Mouse (Mus musculus) Muller cell, postnatal 12 days (primary cell): ENCODE data around the gene Zfp467.

ENCODE experiments used
- DNase-seq: peaks from one replicate; pipeline ENCODE4 v3.0.0-alpha.2; 2015; ENCODE audit errors: inconsistent ontology term

Gene Zfp467

GRCm38 (mm10) chr6:48445181-48446101 is at the start of gene Zfp467:
Gene Zfp467, minus strand, starts transcription at chr6:48445825.
- DNase-seq: peak; percentile 38

GRCm38 (mm10) chr6:48493136-48493730 is 47.6 kb upstream of the Zfp467 start:
- no peak for DNase-seq

GRCm38 (mm10) chr6:48491361-48491760 is 45.7 kb upstream of the Zfp467 start:
- no peak for DNase-seq

- no peak for DNase-seq
Measured at GRCm38 (mm10) chr6:48489741-48490140, 44.1 kb upstream of the Zfp467 start.

- DNase-seq: peak; percentile 44
Measured at GRCm38 (mm10) chr6:48487747-48488725, 42.4 kb upstream of the Zfp467 start.

GRCm38 (mm10) chr6:48482501-48482900 is 36.9 kb upstream of the Zfp467 start:
- no peak for DNase-seq

GRCm38 (mm10) chr6:48478446-48478845 is 32.8 kb upstream of the Zfp467 start:
- DNase-seq: peak; percentile 34

GRCm38 (mm10) chr6:48470739-48471138 is 25.1 kb upstream of the Zfp467 start:
- DNase-seq: no peak

GRCm38 (mm10) chr6:48467490-48467889 is 21.9 kb upstream of the Zfp467 start:
- no peak for DNase-seq

GRCm38 (mm10) chr6:48466715-48467114 is 21.1 kb upstream of the Zfp467 start:
- DNase-seq: no peak

- no peak for DNase-seq
Measured at GRCm38 (mm10) chr6:48464966-48465679, 19.5 kb upstream of the Zfp467 start.

GRCm38 (mm10) chr6:48452771-48453170 is 7.1 kb upstream of the Zfp467 start:
- DNase-seq: no peak

GRCm38 (mm10) chr6:48452151-48452550 is 6.5 kb upstream of the Zfp467 start:
- no peak for DNase-seq

GRCm38 (mm10) chr6:48448527-48448926 is 2.9 kb upstream of the Zfp467 start:
- no peak for DNase-seq

- no peak for DNase-seq
Measured at GRCm38 (mm10) chr6:48447929-48448328, 2.3 kb upstream of the Zfp467 start, which contains the start of gene Sspo. Gene Sspo, plus strand, starts transcription at chr6:48448229.

GRCm38 (mm10) chr6:48446896-48447295 is 1.3 kb upstream of the Zfp467 start:
- no peak for DNase-seq

- no peak for DNase-seq
Measured at GRCm38 (mm10) chr6:48446256-48446655, 631 bp upstream of the Zfp467 start.

- peak; percentile 89 for DNase-seq
Measured at GRCm38 (mm10) chr6:48444310-48445180, 1.1 kb downstream of the Zfp467 start.

- peak; percentile 94 for DNase-seq
Measured at GRCm38 (mm10) chr6:48443592-48444309, 1.9 kb downstream of the Zfp467 start.
